Mouse (Mus musculus): Measurements from ENCODE around the gene Wsb1. TPM values are rescaled to one million over a fixed set of nuclear protein-coding genes. Genes with fewer than 3 reads are reported as not detected.
"Not testable (repeated sequence)": the region's sequence is repeated elsewhere in the genome, so short reads cannot be mapped to it uniquely, and the experiment has no call there.

Gene Wsb1
- polyA plus RNA-seq, 1 experiment from 2014 or later: 266 TPM

DNA sequence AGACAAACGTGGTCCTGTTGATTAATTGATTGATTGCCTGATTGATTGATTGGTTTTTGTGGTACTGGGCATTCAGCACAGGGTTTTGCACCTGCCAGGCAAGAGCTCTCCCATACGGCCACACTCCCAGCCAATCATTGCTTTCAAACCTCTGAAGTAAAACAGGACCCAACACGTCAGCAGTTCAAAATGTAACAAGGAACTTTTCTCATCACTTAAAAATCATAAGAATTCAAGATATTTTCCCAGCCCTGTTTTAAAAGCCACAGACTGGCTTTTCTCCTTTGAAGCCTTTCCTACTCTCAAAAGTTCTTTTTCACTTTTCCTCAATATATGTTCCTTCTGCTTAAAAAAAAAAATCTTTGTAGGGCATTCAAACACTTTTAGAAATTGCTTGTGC, 9.9 kb upstream of the Wsb1 start:
- no peak overlapping the region for H3K4me3 ChIP-seq (ENCODE audit: low read depth, low read length)
- H3K4me1 ChIP-seq (ENCODE audit: insufficient read depth): peaks cover 5% of the 10 kb centered on the region; the same call in 1 of the 2 replicates
- no peak overlapping the region for H3K4me2 ChIP-seq
- DNase-seq (peak; percentile 13), ATAC-seq (ENCODE audit: insufficient read depth) (no peak)
- TF ChIP-seq CTCF (IDR thresholded peaks at IDR 0.05; ENCODE audit: low read depth): no peak
- no peak overlapping the region for H3K9ac ChIP-seq
- H3K9me3 ChIP-seq (ENCODE audit: low read depth, low read length): no peaks in the 10 kb centered on the region
- WGBS: 25% methylated on average over 3 of the region's 3 CpGs
- no peaks in the 10 kb centered on the region for H3K36me3 ChIP-seq (ENCODE audit: insufficient read depth)
- H3K27me3 ChIP-seq (ENCODE audit: insufficient read depth, low read length): no peaks in the 10 kb centered on the region
- no peak overlapping the region for H3K27ac ChIP-seq (ENCODE audit: low read depth)

DNA sequence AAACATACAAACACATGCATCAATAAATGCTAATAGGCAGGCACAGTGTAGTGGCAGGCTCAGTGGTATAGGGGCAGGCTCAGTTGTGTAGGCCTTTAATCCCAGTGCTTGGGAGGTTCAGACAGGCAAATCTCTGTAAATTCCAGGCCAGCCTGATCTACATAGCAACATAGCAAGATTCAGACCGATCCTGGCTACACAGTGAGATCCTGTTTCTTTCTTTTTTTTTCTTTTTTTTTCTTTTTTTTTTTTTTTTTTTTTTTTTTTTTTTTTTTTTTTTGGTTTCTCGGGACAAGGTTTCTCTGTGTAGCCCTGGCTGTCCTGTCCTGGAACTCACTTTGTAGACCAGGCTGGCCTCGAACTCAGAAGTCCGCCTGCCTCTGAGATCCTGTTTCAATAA, 5.7 kb upstream of the Wsb1 start:
- not testable (repeated sequence) for H3K9ac ChIP-seq; H3K4me1 ChIP-seq (ENCODE audit: insufficient read depth); H3K4me3 ChIP-seq (ENCODE audit: low read depth, low read length); H3K36me3 ChIP-seq (ENCODE audit: insufficient read depth); ATAC-seq (ENCODE audit: insufficient read depth); H3K4me2 ChIP-seq; DNase-seq; H3K9me3 ChIP-seq (ENCODE audit: low read depth, low read length); H3K27ac ChIP-seq (ENCODE audit: low read depth); H3K27me3 ChIP-seq (ENCODE audit: insufficient read depth, low read length)
- WGBS: 84% methylated on average over 4 of the region's 4 CpGs

DNA sequence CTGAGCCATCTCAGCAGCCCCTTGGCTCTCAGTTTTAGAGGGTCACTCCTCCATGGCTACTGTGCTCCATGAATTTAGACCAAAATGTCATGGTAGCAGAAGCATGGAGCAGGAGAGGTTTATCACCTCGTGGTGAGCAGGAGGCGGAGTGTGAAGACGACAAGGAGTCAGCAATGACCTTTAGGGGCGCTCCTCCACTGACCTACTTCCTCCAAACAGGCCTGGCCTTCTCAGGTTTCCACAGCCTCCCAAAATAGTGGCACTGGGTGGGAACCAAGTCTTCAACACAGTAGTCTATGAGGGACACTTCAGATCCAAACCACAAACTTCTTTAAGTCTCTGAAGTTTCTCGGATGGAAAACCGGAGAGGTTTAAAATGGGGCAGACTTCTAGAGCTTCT, 4.3 kb upstream of the Wsb1 start:
- H3K4me3 ChIP-seq (ENCODE audit: low read depth, low read length): no peak overlapping the region
- ATAC-seq (ENCODE audit: insufficient read depth) (no peak), DNase-seq (no peak)
- H3K4me1 ChIP-seq (ENCODE audit: insufficient read depth): no peaks in the 10 kb centered on the region
- TF ChIP-seq CTCF (IDR thresholded peaks at IDR 0.05; ENCODE audit: low read depth): no peak
- no peak overlapping the region for H3K27ac ChIP-seq (ENCODE audit: low read depth)
- H3K27me3 ChIP-seq (ENCODE audit: insufficient read depth, low read length): no peaks in the 10 kb centered on the region
- H3K4me2 ChIP-seq: no peak overlapping the region
- no peaks in the 10 kb centered on the region for H3K36me3 ChIP-seq (ENCODE audit: insufficient read depth)
- no peaks in the 10 kb centered on the region for H3K9me3 ChIP-seq (ENCODE audit: low read depth, low read length)
- 68% methylated on average over 6 of the region's 6 CpGs for WGBS
- H3K9ac ChIP-seq: no peak overlapping the region

DNA sequence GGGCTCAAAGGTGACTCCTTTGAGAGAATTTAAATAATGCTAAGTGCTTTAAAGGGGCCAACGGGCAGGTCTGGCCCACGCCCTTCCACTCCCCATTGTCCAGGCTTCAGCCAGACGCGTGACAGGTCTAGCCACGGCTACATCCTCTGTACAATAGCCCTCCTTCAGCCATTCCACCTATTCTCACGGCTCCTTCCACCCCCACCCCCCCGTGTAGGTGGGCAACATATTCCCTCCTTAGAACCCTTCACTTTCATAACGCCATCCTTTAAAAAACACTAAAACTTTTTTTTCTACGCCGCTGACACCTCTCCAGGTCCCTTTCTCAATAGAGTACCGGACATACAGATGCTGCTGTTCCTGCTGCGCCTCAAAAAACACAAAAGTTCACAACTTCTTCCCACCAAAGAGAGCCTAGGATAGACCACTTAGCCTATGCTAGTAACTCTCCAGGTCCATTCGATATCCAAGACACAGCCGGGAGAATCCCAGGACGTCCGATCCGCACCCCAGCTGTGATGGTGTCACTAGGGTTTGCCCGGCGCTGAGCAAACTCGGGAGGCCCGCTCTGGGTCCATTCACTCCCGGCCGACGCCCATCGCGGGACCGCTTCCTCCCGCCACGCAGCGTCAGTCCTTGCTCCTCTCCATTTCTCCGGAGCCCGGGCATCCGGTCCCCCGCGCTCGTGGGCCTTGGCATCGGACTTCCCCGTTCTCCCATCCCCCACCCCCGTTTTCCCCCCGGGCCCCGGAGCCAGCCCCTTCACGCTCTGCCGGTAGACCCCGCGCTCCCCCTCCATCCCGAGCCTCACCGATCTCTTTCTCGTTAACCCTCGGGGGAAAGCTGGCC, 705 bp downstream of the Wsb1 start:
- WGBS: under 1% methylated on average over 49 of the region's 49 CpGs
- Histone ChIP-seq H3K4me2 (peak overlapping the region; percentile 87), H3K4me3 (ENCODE audit: low read depth, low read length) (peak overlapping the region; percentile 96), H3K27ac (ENCODE audit: low read depth) (peak overlapping the region; percentile 97), H3K9me3 (ENCODE audit: low read depth, low read length) (no peaks in the 10 kb centered on the region), H3K27me3 (ENCODE audit: insufficient read depth, low read length) (no peaks in the 10 kb centered on the region), H3K4me1 (ENCODE audit: insufficient read depth) (peaks cover 6% of the 10 kb centered on the region; the same call in 1 of the 2 replicates), H3K9ac (peak overlapping the region; percentile 98), H3K36me3 (ENCODE audit: insufficient read depth) (peaks cover 29% of the 10 kb centered on the region)
- no peak for TF ChIP-seq CTCF (IDR thresholded peaks at IDR 0.05; ENCODE audit: low read depth)
- DNase-seq (peak; percentile 65), ATAC-seq (ENCODE audit: insufficient read depth) (peak; percentile 52)

DNA sequence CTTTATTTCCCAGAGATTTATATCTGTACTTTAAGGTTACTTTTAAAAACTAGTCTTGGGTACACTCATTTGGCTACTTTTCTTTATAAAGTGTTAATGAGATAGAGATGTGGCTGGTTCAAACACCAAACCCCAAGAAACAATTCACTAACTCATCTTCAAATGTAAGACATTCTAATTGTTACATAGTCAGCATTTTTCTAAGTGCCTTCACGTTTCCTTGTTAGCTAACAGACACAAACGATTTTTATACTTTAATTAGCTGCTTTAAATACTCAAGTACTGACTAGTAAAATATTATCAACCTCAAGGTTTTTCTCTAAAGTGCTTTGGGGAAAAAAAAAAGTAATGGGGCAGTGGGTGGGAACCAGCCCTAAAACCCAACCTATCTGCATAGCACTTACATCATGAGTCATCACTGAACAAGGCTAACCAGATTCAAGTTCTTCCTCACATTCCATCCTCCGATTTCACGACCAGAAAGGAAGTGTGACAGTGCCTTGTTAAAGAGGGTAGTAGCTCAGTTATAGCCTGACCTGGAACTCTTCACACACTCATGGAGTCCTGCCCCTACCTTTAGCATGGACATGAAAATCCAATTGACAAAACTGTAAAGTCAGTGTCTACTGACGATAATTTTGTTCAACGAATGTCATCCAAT, 1.5 kb downstream of the Wsb1 start:
- peak overlapping the region; percentile 98 for H3K9ac ChIP-seq
- whole genome bisulfite sequencing: 7% methylated on average over 6 of the region's 6 CpGs
- H3K4me3 ChIP-seq (ENCODE audit: low read depth, low read length): peak overlapping the region; percentile 96
- TF ChIP-seq CTCF (IDR thresholded peaks at IDR 0.05; ENCODE audit: low read depth): no peak
- no peaks in the 10 kb centered on the region for H3K9me3 ChIP-seq (ENCODE audit: low read depth, low read length)
- H3K4me2 ChIP-seq: peak overlapping the region; percentile 87
- DNase-seq (peak; percentile 66), ATAC-seq (ENCODE audit: insufficient read depth) (no peak)
- peak overlapping the region; percentile 97 for H3K27ac ChIP-seq (ENCODE audit: low read depth)
- peaks cover 35% of the 10 kb centered on the region for H3K36me3 ChIP-seq (ENCODE audit: insufficient read depth)
- no peaks in the 10 kb centered on the region for H3K27me3 ChIP-seq (ENCODE audit: insufficient read depth, low read length)
- peaks cover 6% of the 10 kb centered on the region; the same call in 1 of the 2 replicates for H3K4me1 ChIP-seq (ENCODE audit: insufficient read depth)

DNA sequence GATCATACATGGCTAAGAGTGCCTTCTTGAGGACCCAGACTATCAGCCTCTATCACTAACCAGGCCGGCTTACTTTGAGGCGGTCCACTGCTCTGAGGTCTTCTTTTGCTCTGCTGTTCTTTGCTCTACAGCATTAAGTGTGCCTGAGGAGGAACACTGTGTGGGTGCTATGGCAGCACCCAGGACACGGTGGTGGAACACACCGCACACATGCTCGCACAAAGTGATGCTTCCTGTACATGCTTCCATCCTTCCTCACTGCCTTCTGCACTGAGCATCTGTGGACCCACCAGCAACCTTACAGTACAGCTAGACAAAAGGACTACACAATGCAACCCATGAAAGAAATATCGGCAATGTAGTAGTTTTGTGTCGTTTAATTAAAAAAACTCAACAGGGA, 15.4 kb downstream of the Wsb1 start:
- Histone ChIP-seq H3K4me3 (ENCODE audit: low read depth, low read length) (no peak overlapping the region), H3K27me3 (ENCODE audit: insufficient read depth, low read length) (no peaks in the 10 kb centered on the region), H3K9ac (no peak overlapping the region), H3K4me1 (ENCODE audit: insufficient read depth) (peaks cover 4% of the 10 kb centered on the region; the same call in 1 of the 2 replicates), H3K36me3 (ENCODE audit: insufficient read depth) (peaks cover 62% of the 10 kb centered on the region), H3K9me3 (ENCODE audit: low read depth, low read length) (no peaks in the 10 kb centered on the region), H3K27ac (ENCODE audit: low read depth) (peak overlapping the region; percentile 50; the same call in 1 of the 2 replicates), H3K4me2 (no peak overlapping the region)
- TF ChIP-seq CTCF (IDR thresholded peaks at IDR 0.05; ENCODE audit: low read depth): no peak
- peak; percentile 35; the same call in 1 of the 2 replicates for ATAC-seq (ENCODE audit: insufficient read depth)
- 95% methylated on average over 7 of the region's 7 CpGs for WGBS
- DNase-seq: no peak

DNA sequence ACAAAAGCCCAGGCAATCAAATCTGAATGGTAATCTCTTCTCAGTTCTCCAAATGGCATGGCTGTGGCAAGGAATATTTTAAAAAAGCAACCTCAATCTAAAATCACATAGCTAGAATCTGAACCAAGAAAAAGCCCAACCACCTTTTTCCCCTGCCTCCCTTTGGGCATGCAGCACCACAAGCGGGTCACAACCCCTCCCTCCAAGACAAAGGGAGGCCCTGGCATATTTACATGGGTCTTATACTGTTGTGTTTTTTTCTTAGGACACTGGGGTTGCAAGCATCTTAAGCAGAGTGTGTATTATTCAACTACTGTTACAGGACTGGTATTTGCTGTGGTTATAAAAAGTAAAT, 16.1 kb downstream of the Wsb1 start:
- Histone ChIP-seq H3K4me3 (ENCODE audit: low read depth, low read length) (no peak overlapping the region), H3K36me3 (ENCODE audit: insufficient read depth) (peaks cover 57% of the 10 kb centered on the region), H3K9ac (no peak overlapping the region), H3K27ac (ENCODE audit: low read depth) (peak overlapping the region; percentile 81), H3K4me2 (no peak overlapping the region), H3K4me1 (ENCODE audit: insufficient read depth) (peaks cover 4% of the 10 kb centered on the region; the same call in 1 of the 2 replicates), H3K27me3 (ENCODE audit: insufficient read depth, low read length) (no peaks in the 10 kb centered on the region), H3K9me3 (ENCODE audit: low read depth, low read length) (no peaks in the 10 kb centered on the region)
- TF ChIP-seq CTCF (IDR thresholded peaks at IDR 0.05; ENCODE audit: low read depth): no peak
- WGBS: 4% methylated on average over 1 of the region's 1 CpGs
- DNase-seq (peak; percentile 91), ATAC-seq (ENCODE audit: insufficient read depth) (peak; percentile 77)
